Mouse (Mus musculus) activated CD4-positive, CD25-positive, alpha-beta regulatory T cell, adult 9 weeks (primary cell): ENCODE results near the gene Flot1. TPM values are rescaled to one million over a fixed set of nuclear protein-coding genes. Genes with fewer than 3 reads are reported as not detected.

Experiments
- polyA plus RNA-seq: library from polyadenylated mRNA; unstranded; fragments of 100-300 nt; shearing (Covaris generic); gene quantifications from one replicate; pipeline ENCODE4 v1.2.1, GENCODE M21; 2017

Flot1 gene
- polyA plus RNA-seq: 48.6 TPM

GRCm38 (mm10) chr17:35822964-35823937 is at the start of gene Flot1:
Gene Flot1, plus strand, starts transcription at chr17:35823230.

GRCm38 (mm10) chr17:35821439-35822430 is 1.3 kb upstream of the Flot1 start, which contains the start of gene Ier3:
Gene Ier3, plus strand, starts transcription at chr17:35821684.

GRCm38 (mm10) chr17:35838122-35838544 is 15.1 kb downstream of the Flot1 start, which contains the start of gene Tubb5:
Gene Tubb5, minus strand, starts transcription at chr17:35838306.

GRCm38 (mm10) chr17:35841076-35841950 is 18.3 kb downstream of the Flot1 start, which contains the start of gene Mdc1:
Gene Mdc1, plus strand, starts transcription at chr17:35841515.

GRCm38 (mm10) chr17:35861198-35861857 is 38.3 kb downstream of the Flot1 start, which contains the start of gene Nrm:
Gene Nrm, plus strand, starts transcription at chr17:35861318.

GRCm38 (mm10) chr17:35865481-35866280 is 42.7 kb downstream of the Flot1 start, which contains the start of gene Ppp1r18:
Gene Ppp1r18, plus strand, starts transcription at chr17:35865593.

GRCm38 (mm10) chr17:35879245-35880057 is 56.4 kb downstream of the Flot1 start, which contains the start of gene Dhx16:
Gene Dhx16, plus strand, starts transcription at chr17:35879819.

Other genes starting within 250 kb of the Flot1 start
- gene Sfta2, start 221.7 kb upstream of the Flot1 start, polyA plus RNA-seq: not detected
- gene Gm9573, start 196.6 kb upstream of the Flot1 start, polyA plus RNA-seq: not detected
- gene Mucl3, start 179.5 kb upstream of the Flot1 start, polyA plus RNA-seq: 0.21 TPM
- gene Vars2, start 155.6 kb upstream of the Flot1 start, polyA plus RNA-seq: 35.4 TPM
- gene Gtf2h4, start 149.5 kb upstream of the Flot1 start, polyA plus RNA-seq: 29.3 TPM
- gene Ddr1, start 118.6 kb upstream of the Flot1 start, polyA plus RNA-seq: 4.8 TPM
- 0.89 TPM for gene Ier3, start 1.5 kb upstream of the Flot1 start, polyA plus RNA-seq
- 154 TPM for gene Tubb5, start 15.1 kb downstream of the Flot1 start, polyA plus RNA-seq
- gene Mdc1, start 18.3 kb downstream of the Flot1 start, polyA plus RNA-seq: 17.8 TPM
- gene Nrm, start 38.1 kb downstream of the Flot1 start, polyA plus RNA-seq: 27.3 TPM
- gene Ppp1r18, start 42.4 kb downstream of the Flot1 start, polyA plus RNA-seq: 596 TPM
- gene Dhx16, start 56.6 kb downstream of the Flot1 start, polyA plus RNA-seq: 28.1 TPM
- 28.9 TPM for gene 2310061I04Rik, start 74.2 kb downstream of the Flot1 start, polyA plus RNA-seq
- 28.4 TPM for gene Atat1, start 86.8 kb downstream of the Flot1 start, polyA plus RNA-seq
- 77.6 TPM for gene Mrps18b, start 93.2 kb downstream of the Flot1 start, polyA plus RNA-seq
- 62.6 TPM for gene Ppp1r10, start 93.2 kb downstream of the Flot1 start, polyA plus RNA-seq
- 162 TPM for gene Abcf1, start 146.5 kb downstream of the Flot1 start, polyA plus RNA-seq
- gene Gnl1, start 156.6 kb downstream of the Flot1 start, polyA plus RNA-seq: 16.1 TPM
- 20.4 TPM for gene Prr3, start 157.0 kb downstream of the Flot1 start, polyA plus RNA-seq
- gene H2-T24, start 197.3 kb downstream of the Flot1 start, polyA plus RNA-seq: 27.0 TPM
- 848 TPM for gene H2-T23, start 209.6 kb downstream of the Flot1 start, polyA plus RNA-seq
- 263 TPM for gene H2-T22, start 219.5 kb downstream of the Flot1 start, polyA plus RNA-seq
- gene Gm6034, start 219.7 kb downstream of the Flot1 start, polyA plus RNA-seq: 0.56 TPM
- gene Gm11127, start 235.1 kb downstream of the Flot1 start, polyA plus RNA-seq: not detected